Mouse (Mus musculus) stomach, embryonic 15.5 days (tissue): ENCODE measurements around the gene Ddr2. TPM values are rescaled to one million over a fixed set of nuclear protein-coding genes. Genes with fewer than 3 reads are reported as not detected.
"Not testable (repeated sequence)": the region's sequence is repeated elsewhere in the genome, so short reads cannot be mapped to it uniquely, and the experiment has no call there.

Source experiments
- ATAC-seq: fragments of 200-750 bp; cut with Nextera tagmentation; 2 replicates; pipeline ENCODE4 v1.8.0; 2017; ENCODE audit warnings: low read depth, moderate number of reproducible peaks, moderate TSS enrichment; ENCODE audit not compliant: insufficient read depth, low FRiP score
- H3K27ac ChIP-seq: fragments of 300-500 bp; sonication (generic); 2 replicates; pipeline ENCODE4 v1.5.1; 2015; ENCODE audit warnings: mild to moderate bottlenecking, inconsistent platforms
- H3K27me3 ChIP-seq: fragments of 300-500 bp; sonication (generic); replicated peaks from 2 replicates; pipeline ENCODE4 v1.6.1; 2015; ENCODE audit warnings: inconsistent platforms
- H3K36me3 ChIP-seq: fragments of 300-500 bp; sonication (generic); 2 replicates; pipeline ENCODE4 v1.6.1; 2015; ENCODE audit warnings: inconsistent platforms
- H3K4me1 ChIP-seq: fragments of 300-500 bp; sonication (generic); 2 replicates; pipeline ENCODE4 v1.6.1; 2015; ENCODE audit warnings: inconsistent platforms
- H3K4me2 ChIP-seq: fragments of 300-500 bp; sonication (generic); 2 replicates; pipeline ENCODE4 v1.6.1; 2015; ENCODE audit warnings: mild to moderate bottlenecking, inconsistent platforms
- H3K4me3 ChIP-seq: fragments of 300-500 bp; sonication (generic); replicated peaks from 2 replicates; pipeline ENCODE4 v1.5.1; 2015; ENCODE audit warnings: inconsistent platforms
- H3K9ac ChIP-seq: fragments of 300-500 bp; sonication (generic); 2 replicates; pipeline ENCODE4 v1.6.1; 2015; ENCODE audit warnings: inconsistent platforms
- H3K9me3 ChIP-seq: fragments of 300-500 bp; sonication (generic); 2 replicates; pipeline ENCODE4 v1.6.1; 2016; ENCODE audit warnings: inconsistent platforms
- WGBS: fragments of 180-500 bp; shearing (Covaris S2); methylation state at CpG from one replicate; pipeline ENCODE4 v1.1.7; 2015; 5-methylcytosine and 5-hydroxymethylcytosine counted together
- polyA plus RNA-seq: library from polyadenylated mRNA; unstranded; fragments of >200 nt; fragmentation: Nextera tagmentation; extraction: Ambion mirVana; gene quantifications from 2 replicates; pipeline ENCODE4 v1.2.1, GENCODE M21; 2015

Ddr2 gene
- polyA plus RNA-seq, 1 experiment from 2014 or later: 47.4 TPM

- WGBS: 76% methylated on average over 3 of the region's 3 CpGs
- no peak overlapping the region for H3K4me2 ChIP-seq
- H3K27ac ChIP-seq: no peak overlapping the region
- no peak overlapping the region for H3K4me3 ChIP-seq
- H3K4me1 ChIP-seq: no peaks in the 10 kb centered on the region
- H3K27me3 ChIP-seq: no peaks in the 10 kb centered on the region
- no peak overlapping the region for H3K9ac ChIP-seq
- no peaks in the 10 kb centered on the region for H3K9me3 ChIP-seq
- no peaks in the 10 kb centered on the region for H3K36me3 ChIP-seq
- ATAC-seq: no peak
Observed at GRCm38 (mm10) chr1:170031656-170032055, 78.9 kb downstream of the Ddr2 start.

DNA sequence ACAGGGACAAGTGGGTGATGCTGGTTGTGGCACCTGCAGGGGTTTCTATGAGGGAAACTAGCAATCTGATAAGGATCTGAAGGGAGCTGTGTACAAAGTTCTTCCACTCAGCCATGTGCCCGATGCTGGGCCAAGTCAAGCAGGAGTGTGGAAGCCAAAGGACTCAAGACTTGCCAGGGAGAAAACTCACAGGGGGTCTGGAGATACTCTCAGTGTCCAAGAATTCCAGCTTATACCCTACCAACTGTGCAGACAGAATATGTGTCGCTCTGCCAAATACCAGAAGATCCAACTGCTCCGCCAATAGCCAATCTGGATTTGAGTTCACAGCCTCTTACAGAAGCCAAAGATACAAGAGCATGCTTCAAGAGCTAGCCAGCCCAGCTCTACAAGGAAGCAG is 95.8 kb downstream of the Ddr2 start:
- Histone ChIP-seq H3K36me3 (peaks cover 4% of the 10 kb centered on the region; the same call in 1 of the 2 replicates), H3K4me1 (no peaks in the 10 kb centered on the region), H3K27me3 (no peaks in the 10 kb centered on the region), H3K27ac (no peak overlapping the region), H3K9ac (no peak overlapping the region), H3K9me3 (peaks cover 6% of the 10 kb centered on the region; the same call in 1 of the 2 replicates), H3K4me2 (no peak overlapping the region), H3K4me3 (no peak overlapping the region)
- WGBS: 92% methylated on average over 3 of the region's 3 CpGs
- ATAC-seq: no peak

DNA sequence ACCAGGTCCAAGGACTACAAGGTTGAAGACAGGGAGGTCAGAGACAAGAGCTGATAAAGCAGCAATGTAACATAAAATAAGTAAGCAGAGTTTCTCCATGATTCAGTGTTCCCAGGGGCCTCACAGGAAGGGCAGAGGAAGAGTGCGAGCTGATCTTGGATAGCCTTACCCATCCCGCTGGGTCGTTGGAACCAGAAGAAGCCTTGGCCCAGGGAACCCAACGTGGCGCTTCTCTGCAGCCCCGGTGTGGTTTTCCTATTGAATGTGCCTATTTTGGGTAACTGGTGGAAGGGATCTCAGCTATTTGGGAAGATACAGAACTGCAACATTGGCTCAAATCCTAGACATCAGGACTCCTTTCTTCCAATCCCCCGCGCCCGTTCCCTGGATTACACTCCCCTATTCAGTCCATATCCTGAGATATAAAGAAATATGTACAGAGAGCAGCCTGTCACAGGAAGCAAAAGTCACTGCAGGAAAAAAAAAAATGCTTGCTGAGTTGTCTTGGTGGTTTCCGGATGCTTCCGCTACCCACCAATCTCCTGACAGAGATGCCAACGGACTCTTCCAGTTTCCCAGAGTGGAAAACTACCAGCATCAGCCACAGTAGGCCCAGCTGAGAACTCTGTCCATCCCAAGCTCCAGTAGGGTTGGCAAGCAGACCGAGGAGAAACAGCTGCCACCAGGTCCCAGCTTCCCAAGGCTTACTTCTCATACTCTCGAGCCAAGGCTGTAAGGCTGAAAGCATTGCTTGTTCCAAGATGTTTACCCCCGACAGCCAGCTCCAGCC is 99.7 kb downstream of the Ddr2 start:
- H3K9me3 ChIP-seq: no peaks in the 10 kb centered on the region
- H3K36me3 ChIP-seq: no peaks in the 10 kb centered on the region
- no peaks in the 10 kb centered on the region for H3K27me3 ChIP-seq
- H3K4me3 ChIP-seq: no peak overlapping the region
- H3K4me2 ChIP-seq: no peak overlapping the region
- H3K4me1 ChIP-seq: no peaks in the 10 kb centered on the region
- ATAC-seq: no peak
- WGBS: 85% methylated on average over 15 of the region's 15 CpGs
- H3K27ac ChIP-seq: no peak overlapping the region
- no peak overlapping the region for H3K9ac ChIP-seq

DNA sequence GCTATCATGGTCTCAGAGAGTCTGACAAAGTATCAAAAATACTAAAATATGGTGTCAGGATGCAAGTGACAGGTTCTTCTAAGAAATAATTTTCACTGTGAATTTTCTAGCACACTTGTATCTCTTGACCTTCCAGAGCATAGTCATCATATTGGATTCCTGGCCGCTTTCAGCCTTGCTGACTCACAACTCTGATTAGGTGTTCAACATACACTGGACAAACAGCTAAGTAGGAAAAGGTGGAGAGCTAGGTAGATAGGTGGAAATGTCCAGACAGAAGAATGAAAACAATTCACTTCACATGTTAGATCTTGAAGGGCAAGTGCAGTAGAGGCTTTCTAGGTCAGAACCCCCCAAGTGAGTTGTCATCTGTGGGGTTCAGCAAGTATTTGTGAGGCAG is 101.3 kb downstream of the Ddr2 start:
- Histone ChIP-seq H3K4me3 (no peak overlapping the region), H3K4me1 (no peaks in the 10 kb centered on the region), H3K27ac (no peak overlapping the region), H3K9ac (no peak overlapping the region), H3K27me3 (no peaks in the 10 kb centered on the region), H3K36me3 (no peaks in the 10 kb centered on the region), H3K9me3 (no peaks in the 10 kb centered on the region), H3K4me2 (no peak overlapping the region)
- 87% methylated on average over 1 of the region's 1 CpGs for WGBS
- no peak for ATAC-seq

DNA sequence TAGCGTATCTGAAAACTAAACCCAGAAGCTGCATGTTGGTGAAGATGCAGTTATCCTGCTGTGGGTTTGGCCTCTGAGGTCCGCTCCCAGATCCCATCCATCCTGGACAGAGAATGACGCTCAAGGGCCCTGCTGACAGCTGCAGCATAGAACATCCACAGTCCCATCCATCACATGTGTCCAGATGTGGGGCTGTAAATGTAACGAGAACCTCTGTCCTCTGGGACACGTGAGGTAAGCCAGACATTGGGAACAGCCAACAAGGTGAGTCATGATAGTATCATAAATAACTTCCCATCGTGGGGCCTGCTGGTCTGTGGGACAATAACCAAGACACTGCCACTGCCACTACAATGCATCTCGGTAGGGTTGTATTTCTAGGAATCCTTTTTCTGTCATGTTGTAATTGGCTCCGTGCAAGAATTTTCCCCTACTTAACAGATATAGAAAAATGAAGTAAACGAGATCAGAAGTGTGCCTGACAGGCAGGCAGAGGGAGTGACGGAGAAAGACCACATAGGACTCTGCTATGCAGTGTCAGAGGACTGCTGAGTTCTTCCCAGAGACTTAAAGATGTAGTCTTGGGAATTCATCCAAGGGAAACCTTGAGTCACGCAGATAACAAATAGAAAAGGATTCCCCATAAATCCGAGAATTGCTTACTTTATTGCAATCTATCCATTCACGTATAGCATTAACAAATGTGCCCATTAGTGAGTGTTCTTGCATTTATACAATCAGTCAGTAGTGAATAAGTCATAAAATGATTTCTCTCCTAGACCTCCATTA is 101.9 kb downstream of the Ddr2 start:
- Histone ChIP-seq H3K9me3 (no peaks in the 10 kb centered on the region), H3K36me3 (no peaks in the 10 kb centered on the region), H3K4me3 (no peak overlapping the region), H3K27ac (no peak overlapping the region), H3K27me3 (no peaks in the 10 kb centered on the region), H3K9ac (no peak overlapping the region), H3K4me2 (no peak overlapping the region), H3K4me1 (no peaks in the 10 kb centered on the region)
- WGBS: 59% methylated on average over 13 of the region's 13 CpGs
- ATAC-seq: no peak

DNA sequence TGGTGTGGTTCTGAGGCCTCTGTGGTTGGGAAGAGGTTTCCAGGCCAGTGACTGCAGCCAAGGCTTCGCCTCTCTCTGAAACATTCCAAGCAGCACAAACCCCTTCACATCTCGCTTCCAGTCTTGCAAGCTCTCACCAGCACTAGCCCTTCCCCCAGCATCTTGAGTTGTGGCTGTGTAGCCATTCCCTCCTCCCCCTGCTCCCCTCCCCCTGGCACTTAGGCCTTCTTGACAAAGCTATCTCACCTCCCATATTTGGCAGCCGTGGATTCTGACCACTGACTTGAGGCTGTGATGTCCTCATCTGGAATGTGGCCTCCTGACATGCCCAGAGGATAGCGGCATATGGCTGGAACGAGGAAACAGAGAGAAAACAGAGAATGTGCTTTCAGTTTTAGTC is 104.0 kb downstream of the Ddr2 start:
- Histone ChIP-seq H3K4me1 (no peaks in the 10 kb centered on the region), H3K9ac (no peak overlapping the region), H3K27ac (no peak overlapping the region), H3K36me3 (no peaks in the 10 kb centered on the region), H3K4me2 (no peak overlapping the region), H3K27me3 (no peaks in the 10 kb centered on the region), H3K4me3 (no peak overlapping the region), H3K9me3 (no peaks in the 10 kb centered on the region)
- WGBS: 47% methylated on average over 5 of the region's 5 CpGs
- no peak for ATAC-seq

DNA sequence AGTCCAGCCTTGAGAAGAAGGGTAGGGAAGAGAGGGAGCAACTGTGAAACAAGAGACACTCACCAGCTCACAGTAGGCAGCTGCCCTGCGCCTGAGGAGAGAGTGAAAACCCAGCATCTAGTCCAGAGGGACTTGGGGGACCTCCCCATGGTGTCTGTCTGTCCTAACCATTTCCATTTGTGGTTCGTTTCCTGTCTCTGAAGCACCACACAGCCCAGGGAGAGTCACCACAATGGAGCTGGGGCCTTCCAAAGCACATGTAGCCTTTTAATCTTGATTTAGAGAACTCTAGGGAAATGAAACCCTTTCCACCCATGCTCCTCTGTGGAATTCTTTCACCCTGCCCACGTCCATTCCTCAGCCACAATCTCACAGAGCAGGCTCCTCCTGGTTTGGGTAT is 105.3 kb downstream of the Ddr2 start:
- Histone ChIP-seq H3K4me3 (no peak overlapping the region), H3K4me2 (no peak overlapping the region), H3K9me3 (no peaks in the 10 kb centered on the region), H3K36me3 (no peaks in the 10 kb centered on the region), H3K4me1 (no peaks in the 10 kb centered on the region), H3K27me3 (no peaks in the 10 kb centered on the region), H3K9ac (no peak overlapping the region), H3K27ac (no peak overlapping the region)
- no peak for ATAC-seq
- WGBS: 81% methylated on average over 3 of the region's 3 CpGs

GRCm38 (mm10) chr1:169993901-169994300 is 116.7 kb downstream of the Ddr2 start:
- not testable (repeated sequence) for H3K27me3 ChIP-seq, H3K27ac ChIP-seq, H3K4me1 ChIP-seq, H3K4me3 ChIP-seq, ATAC-seq, H3K9ac ChIP-seq, H3K4me2 ChIP-seq, H3K36me3 ChIP-seq, H3K9me3 ChIP-seq
- WGBS: 88% methylated on average over 6 of the region's 6 CpGs

DNA sequence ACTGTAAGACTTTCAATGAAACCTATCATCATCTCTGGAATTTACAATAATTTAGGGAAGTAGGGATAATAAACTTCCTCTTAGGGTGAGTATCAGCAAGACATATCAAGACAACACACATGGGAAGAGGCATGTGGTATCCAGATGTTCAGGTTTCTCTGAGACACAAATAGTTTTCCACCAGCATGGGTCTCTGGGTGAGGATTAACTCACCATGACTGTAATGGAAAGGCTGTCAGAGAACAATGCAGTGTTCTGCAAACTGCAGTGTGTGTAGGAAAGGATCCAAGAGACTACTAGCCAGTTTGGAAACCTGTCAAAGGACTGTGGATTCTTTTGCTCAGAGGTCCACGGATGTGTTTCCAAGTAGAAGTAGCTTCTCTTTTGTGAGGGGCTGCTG is 124.4 kb downstream of the Ddr2 start:
- no peak overlapping the region for H3K4me3 ChIP-seq
- no peak overlapping the region for H3K4me2 ChIP-seq
- WGBS: 61% methylated on average over 1 of the region's 1 CpGs
- 0 out of 2 replicates have a peak, but pooled peaks cover 3% of the 10 kb centered on the region for H3K36me3 ChIP-seq
- no peak overlapping the region for H3K27ac ChIP-seq
- no peaks in the 10 kb centered on the region for H3K27me3 ChIP-seq
- H3K9ac ChIP-seq: no peak overlapping the region
- no peak for ATAC-seq
- no peaks in the 10 kb centered on the region for H3K9me3 ChIP-seq
- no peaks in the 10 kb centered on the region for H3K4me1 ChIP-seq

- H3K9me3 ChIP-seq: no peaks in the 10 kb centered on the region
- 0 out of 2 replicates have a peak, but pooled peaks cover 5% of the 10 kb centered on the region for H3K36me3 ChIP-seq
- no peak for ATAC-seq
- 87% methylated on average over 4 of the region's 4 CpGs for WGBS
- no peak overlapping the region for H3K27ac ChIP-seq
- no peaks in the 10 kb centered on the region for H3K27me3 ChIP-seq
- no peak overlapping the region for H3K9ac ChIP-seq
- no peak overlapping the region for H3K4me2 ChIP-seq
- H3K4me3 ChIP-seq: no peak overlapping the region
- H3K4me1 ChIP-seq: no peaks in the 10 kb centered on the region
Observed at GRCm38 (mm10) chr1:169977621-169978020, 132.9 kb downstream of the Ddr2 start.

DNA sequence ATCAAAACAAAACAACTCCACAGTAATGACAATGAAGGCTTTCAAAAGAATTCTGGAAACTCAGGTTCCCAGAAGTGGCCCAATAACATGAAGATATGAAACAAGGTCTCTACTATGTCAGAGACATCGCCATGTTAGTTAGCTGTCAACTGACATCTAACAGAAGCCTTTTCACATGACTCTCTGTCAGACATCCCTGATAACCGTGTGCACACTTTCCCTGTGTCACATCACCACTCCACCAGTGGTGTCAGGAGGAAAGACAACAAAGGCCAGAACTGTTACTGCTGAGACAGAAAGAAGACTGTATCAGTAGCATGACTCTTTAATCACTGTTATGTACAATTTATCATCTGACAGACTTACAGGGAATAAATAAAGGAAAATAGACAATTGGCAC is 138.6 kb downstream of the Ddr2 start:
- H3K9ac ChIP-seq: no peak overlapping the region
- no peak overlapping the region for H3K4me3 ChIP-seq
- H3K9me3 ChIP-seq: no peaks in the 10 kb centered on the region
- H3K4me1 ChIP-seq: peaks cover 7% of the 10 kb centered on the region; the same call in 1 of the 2 replicates
- no peak for ATAC-seq
- no peak overlapping the region for H3K4me2 ChIP-seq
- H3K27ac ChIP-seq: no peak overlapping the region
- WGBS: 63% methylated on average over 2 of the region's 2 CpGs
- 0 out of 2 replicates have a peak, but pooled peaks cover 5% of the 10 kb centered on the region for H3K36me3 ChIP-seq
- no peaks in the 10 kb centered on the region for H3K27me3 ChIP-seq

GRCm38 (mm10) chr1:169970936-169971335 is 139.6 kb downstream of the Ddr2 start:
- 92% methylated on average over 4 of the region's 4 CpGs for WGBS
- no peak for ATAC-seq
- 0 out of 2 replicates have a peak, but pooled peaks cover 4% of the 10 kb centered on the region for H3K36me3 ChIP-seq
- H3K4me2 ChIP-seq: no peak overlapping the region
- no peak overlapping the region for H3K27ac ChIP-seq
- H3K27me3 ChIP-seq: no peaks in the 10 kb centered on the region
- no peak overlapping the region for H3K4me3 ChIP-seq
- no peaks in the 10 kb centered on the region for H3K9me3 ChIP-seq
- peaks cover 7% of the 10 kb centered on the region; the same call in 1 of the 2 replicates for H3K4me1 ChIP-seq
- H3K9ac ChIP-seq: no peak overlapping the region
